Mouse (Mus musculus) c-Kit-negative CD71-positive TER-119-positive erythroid progenitor cells, embryonic 14.5 days (primary cell): ENCODE data around the gene Rab37.
A peak's percentile ranks its signal among the peaks of the same experiment; 100 is the strongest.

ENCODE experiments used
- DNase-seq: peaks from one replicate; pipeline ENCODE4 v3.0.0-alpha.2; 2013; ENCODE audit warnings: low read depth, low spot score

Rab37 gene

GRCm38 (mm10) chr11:115131768-115132381 lies 40.6 kb downstream of the Rab37 start:
- no peak for DNase-seq

GRCm38 (mm10) chr11:115133800-115134199 lies 42.6 kb downstream of the Rab37 start, which contains the start of gene Cd300lf:
TSS of gene Cd300lf (minus strand) at chr11:115133992.
- DNase-seq = no peak

GRCm38 (mm10) chr11:115138597-115139262 lies 47.5 kb downstream of the Rab37 start:
- no peak for DNase-seq

GRCm38 (mm10) chr11:115141970-115142369 lies 50.7 kb downstream of the Rab37 start:
- DNase-seq = no peak

GRCm38 (mm10) chr11:115147813-115148212 lies 56.6 kb downstream of the Rab37 start:
- no peak for DNase-seq

GRCm38 (mm10) chr11:115150741-115151254 lies 59.6 kb downstream of the Rab37 start:
- no peak for DNase-seq

GRCm38 (mm10) chr11:115151755-115152429 lies 60.7 kb downstream of the Rab37 start:
- DNase-seq = no peak

GRCm38 (mm10) chr11:115153088-115153487 lies 61.9 kb downstream of the Rab37 start:
- DNase-seq = no peak

GRCm38 (mm10) chr11:115153699-115154292 lies 62.6 kb downstream of the Rab37 start:
- DNase-seq = peak; percentile 36

GRCm38 (mm10) chr11:115155053-115155634 lies 63.9 kb downstream of the Rab37 start:
- no peak for DNase-seq

GRCm38 (mm10) chr11:115157933-115158719 lies 66.9 kb downstream of the Rab37 start:
- DNase-seq = no peak

GRCm38 (mm10) chr11:115160016-115160797 lies 69.0 kb downstream of the Rab37 start:
- peak; percentile 45 for DNase-seq

GRCm38 (mm10) chr11:115160883-115161577 lies 69.8 kb downstream of the Rab37 start:
- peak; percentile 57 for DNase-seq

GRCm38 (mm10) chr11:115161578-115162204 lies 70.5 kb downstream of the Rab37 start:
- no peak for DNase-seq

- DNase-seq = no peak
These were observed 71.0 kb downstream of the Rab37 start for GRCm38 (mm10) chr11:115162205-115162601.

GRCm38 (mm10) chr11:115162832-115163480 lies 71.7 kb downstream of the Rab37 start, which contains the start of gene Slc9a3r1:
TSS of gene Slc9a3r1 (plus strand) at chr11:115163341.
- DNase-seq = peak; percentile 97

GRCm38 (mm10) chr11:115163568-115164150 lies 72.4 kb downstream of the Rab37 start:
- no peak for DNase-seq
